Mouse (Mus musculus) cortical plate, adult 2 months (tissue): Measurements from ENCODE around the gene Ubiad1. TPM values are rescaled to one million over a fixed set of nuclear protein-coding genes. Genes with fewer than 3 reads are reported as not detected.
A peak's percentile ranks its signal among the peaks of the same experiment; 100 is the strongest.

ENCODE experiments used
- H3K27ac ChIP-seq: fragments of 200-500 bp; 2 replicates; pipeline ENCODE4 v1.5.1; 2012; ENCODE audit warnings: low read length, control low read depth, inconsistent platforms; ENCODE audit not compliant: insufficient read depth
- H3K4me1 ChIP-seq: fragments of 200-500 bp; 2 replicates; pipeline ENCODE4 v1.6.1; 2011; ENCODE audit warnings: low read length; ENCODE audit not compliant: control insufficient read depth, insufficient read depth
- H3K4me3 ChIP-seq: fragments of 200-500 bp; 2 replicates; pipeline ENCODE4 v1.5.1; 2011; ENCODE audit warnings: mild to moderate bottlenecking, low read length, control low read depth; ENCODE audit not compliant: insufficient read depth
- CTCF ChIP-seq: fragments of 200-500 bp; IDR thresholded peaks from 2 replicates; pipeline ENCODE4 v1.5.1; 2011; ENCODE audit warnings: mild to moderate bottlenecking, control low read depth, low read length; ENCODE audit not compliant: insufficient read depth; ENCODE audit errors: extremely low read depth
- POLR2A ChIP-seq: fragments of 200-500 bp; IDR thresholded peaks from 2 replicates; pipeline ENCODE4 v1.6.1; 2011; ENCODE audit warnings: mild to moderate bottlenecking, low read length, control low read depth; ENCODE audit not compliant: insufficient read depth; ENCODE audit errors: extremely low read depth
- polyA plus RNA-seq: library from polyadenylated mRNA; depleted of rRNA; stranded (reverse); fragments of >200 nt; gene quantifications from 2 replicates; pipeline ENCODE4 v1.2.3, GENCODE M21; 2012

The Ubiad1 gene
- polyA plus RNA-seq, 1 experiment = 9.4 TPM

- TF ChIP-seq POLR2A (no peak), CTCF (no peak)
- Histone ChIP-seq H3K27ac (no peak overlapping the region), H3K4me1 (no peaks in the 10 kb centered on the region), H3K4me3 (no peak overlapping the region)
Observed at GRCm38 (mm10) chr4:148455477-148456025, 11.0 kb upstream of the Ubiad1 start.

- Histone ChIP-seq H3K27ac (no peak overlapping the region), H3K4me3 (no peak overlapping the region), H3K4me1 (peaks cover 2% of the 10 kb centered on the region; the same call in 1 of the 2 replicates)
- no peak for TF ChIP-seq CTCF
- no peak for TF ChIP-seq POLR2A
Observed at GRCm38 (mm10) chr4:148453707-148454106, 9.1 kb upstream of the Ubiad1 start.

DNA sequence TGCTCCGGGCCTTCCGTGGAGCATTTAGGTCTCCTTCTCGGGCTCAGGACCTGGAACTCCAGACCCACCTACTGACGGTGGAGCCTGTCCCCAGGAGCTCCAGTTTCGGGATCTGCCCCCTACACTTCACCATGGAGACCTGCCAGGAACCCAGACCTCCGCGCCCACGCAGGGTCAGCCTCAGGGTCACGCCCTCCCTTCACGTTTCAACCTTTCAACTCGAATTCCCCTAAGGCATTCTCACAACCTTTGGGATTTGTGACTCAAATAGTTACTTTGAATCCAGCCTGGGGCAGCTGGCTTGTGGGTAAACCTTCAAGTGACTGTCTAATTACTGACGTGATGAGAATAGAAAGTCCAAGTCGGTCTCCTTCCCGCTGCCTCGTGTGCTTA lies 4.3 kb upstream of the Ubiad1 start:
- Histone ChIP-seq H3K27ac (no peak overlapping the region), H3K4me1 (peaks cover 7% of the 10 kb centered on the region; the same call in 1 of the 2 replicates), H3K4me3 (peak overlapping the region; percentile 77)
- TF ChIP-seq POLR2A (no peak), CTCF (no peak)

- no peak for TF ChIP-seq CTCF
- TF ChIP-seq POLR2A = peak; percentile 75; the same call in 1 of the 2 replicates
- peak within 1 kb of the TSS; percentile 77 for H3K4me3 ChIP-seq
- H3K4me1 ChIP-seq = peaks cover 9% of the 10 kb centered on the region
- H3K27ac ChIP-seq = no peak within 1 kb of the TSS
Observed at GRCm38 (mm10) chr4:148448179-148448852, 3.7 kb upstream of the Ubiad1 start, which contains the start of gene Mtor. TSS of gene Mtor (plus strand) at chr4:148448611.

DNA sequence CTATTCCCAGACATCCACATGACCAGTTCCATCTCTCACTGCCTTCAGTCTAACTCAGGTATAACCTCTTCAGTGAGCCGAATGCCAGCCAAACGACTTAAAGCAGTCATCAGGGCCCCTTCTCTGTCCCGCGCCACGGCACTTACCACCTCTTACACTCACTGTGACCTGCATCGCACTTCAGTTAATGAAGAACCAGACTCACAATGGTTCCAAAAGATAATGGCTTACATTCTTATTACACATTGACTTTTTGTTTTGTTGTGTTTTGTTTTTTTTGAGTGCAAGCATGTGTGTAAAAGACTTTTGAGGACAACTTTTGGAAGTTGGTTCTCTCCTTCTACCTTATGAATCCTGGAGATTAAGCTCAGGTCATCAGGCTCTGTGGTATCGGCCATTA lies 2.0 kb downstream of the Ubiad1 start:
- peaks cover 6% of the 10 kb centered on the region for H3K4me1 ChIP-seq
- no peak overlapping the region for H3K27ac ChIP-seq

DNA sequence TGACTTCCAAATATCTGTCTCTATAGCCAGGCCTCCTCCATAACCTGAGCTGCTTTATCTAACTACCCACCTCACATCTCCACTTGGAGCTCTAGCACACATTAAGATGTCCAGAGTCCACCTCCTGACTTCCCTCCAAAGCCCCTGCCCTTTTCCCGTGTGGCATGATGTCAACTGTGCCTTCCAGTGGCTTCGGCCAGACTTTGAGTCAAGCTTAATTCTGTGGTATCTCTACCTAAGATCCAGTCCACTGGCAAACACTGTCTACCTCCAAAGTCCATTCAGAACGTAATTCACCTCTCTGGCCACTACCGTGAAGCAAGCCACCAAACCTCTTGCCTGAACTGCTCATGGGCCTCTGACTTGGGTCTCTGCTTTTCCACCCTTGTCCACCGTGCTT lies 2.6 kb downstream of the Ubiad1 start:
- H3K4me1 ChIP-seq = peaks cover 6% of the 10 kb centered on the region
- H3K27ac ChIP-seq = no peak overlapping the region
- no peak overlapping the region for H3K4me3 ChIP-seq
- TF ChIP-seq CTCF (no peak), POLR2A (no peak)

More for the DNA sequence above, 2.0 kb downstream of the Ubiad1 start:
- H3K4me3 ChIP-seq = no peak overlapping the region
- no peak for TF ChIP-seq POLR2A
- TF ChIP-seq CTCF = no peak

DNA sequence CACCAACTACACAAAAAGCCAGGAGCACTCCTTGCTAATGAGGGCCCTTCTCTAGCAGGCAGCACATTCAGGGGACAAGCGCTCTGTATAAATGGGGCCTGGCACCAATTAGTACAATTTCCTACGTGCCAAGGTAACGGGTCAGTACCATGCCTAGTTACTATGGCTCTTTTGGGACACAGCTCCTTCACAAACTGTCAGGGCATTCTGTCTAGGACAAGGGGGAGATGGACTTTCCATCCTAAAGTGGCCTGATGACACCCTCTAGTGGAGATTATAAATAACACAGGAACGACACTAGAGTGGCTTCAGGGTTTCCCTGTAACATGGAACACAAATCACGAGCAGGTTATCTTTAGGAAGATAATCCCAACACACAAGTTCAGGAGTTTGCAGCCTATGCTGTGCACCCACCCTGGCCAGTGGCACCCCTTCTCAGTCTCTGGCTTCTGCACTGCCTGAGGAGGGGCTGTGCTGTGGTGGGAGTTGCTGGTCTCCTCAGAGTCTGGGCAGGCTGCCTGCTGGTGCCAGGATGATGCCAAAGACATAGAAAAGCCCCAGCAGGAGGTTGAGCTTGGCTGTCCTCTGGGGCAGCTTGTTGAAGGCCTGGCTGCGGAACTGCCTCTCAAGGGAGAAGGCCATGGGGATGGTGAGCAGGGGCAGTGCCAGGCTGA lies 8.8 kb downstream of the Ubiad1 start:
- TF ChIP-seq POLR2A (no peak), CTCF (peak; percentile 63)
- Histone ChIP-seq H3K4me1 (no peaks in the 10 kb centered on the region), H3K4me3 (no peak overlapping the region), H3K27ac (no peak overlapping the region; the same call in 1 of the 2 replicates)

DNA sequence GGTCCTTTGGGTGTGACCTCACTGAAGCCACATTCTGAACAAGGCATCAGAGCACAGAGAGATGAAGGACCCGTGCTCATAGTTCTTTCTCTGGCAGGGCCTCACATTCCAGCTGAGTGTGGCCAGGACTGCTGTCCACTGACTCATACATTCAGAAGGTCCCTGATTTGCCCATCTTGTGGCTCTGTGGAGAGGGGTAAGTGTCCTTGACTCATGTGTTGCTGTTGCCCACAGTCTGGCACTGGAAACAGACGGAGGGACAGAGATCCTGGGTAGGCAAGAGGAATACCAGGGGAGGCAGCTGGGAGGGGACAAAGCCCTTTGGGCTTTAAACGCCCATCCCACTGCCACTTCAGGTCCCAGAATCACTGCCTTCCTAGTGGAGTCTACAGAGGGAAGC lies 9.5 kb downstream of the Ubiad1 start:
- Histone ChIP-seq H3K4me3 (no peak overlapping the region), H3K27ac (no peak overlapping the region), H3K4me1 (no peaks in the 10 kb centered on the region)
- no peak for TF ChIP-seq CTCF
- TF ChIP-seq POLR2A = no peak

DNA sequence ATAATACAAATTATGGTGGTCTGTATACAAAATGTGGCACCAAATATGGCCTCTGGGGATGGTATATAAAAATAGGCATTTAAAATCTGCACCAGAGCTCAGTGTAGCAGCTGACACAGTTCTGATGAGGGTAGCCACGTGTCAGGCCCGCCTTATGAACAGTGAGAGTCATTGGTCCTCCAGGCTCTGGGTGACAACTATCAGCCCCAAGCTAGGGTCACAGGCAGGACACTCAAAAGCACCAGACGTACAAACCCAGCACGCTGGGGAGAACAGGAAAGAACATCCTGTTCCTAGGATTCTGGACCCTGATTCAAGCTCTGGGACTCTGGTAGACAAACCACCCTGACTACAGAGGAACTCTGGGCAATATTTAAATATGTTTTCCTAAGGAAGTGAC lies 10.0 kb downstream of the Ubiad1 start:
- Histone ChIP-seq H3K4me3 (no peak overlapping the region), H3K4me1 (no peaks in the 10 kb centered on the region), H3K27ac (no peak overlapping the region)
- TF ChIP-seq CTCF = no peak

DNA sequence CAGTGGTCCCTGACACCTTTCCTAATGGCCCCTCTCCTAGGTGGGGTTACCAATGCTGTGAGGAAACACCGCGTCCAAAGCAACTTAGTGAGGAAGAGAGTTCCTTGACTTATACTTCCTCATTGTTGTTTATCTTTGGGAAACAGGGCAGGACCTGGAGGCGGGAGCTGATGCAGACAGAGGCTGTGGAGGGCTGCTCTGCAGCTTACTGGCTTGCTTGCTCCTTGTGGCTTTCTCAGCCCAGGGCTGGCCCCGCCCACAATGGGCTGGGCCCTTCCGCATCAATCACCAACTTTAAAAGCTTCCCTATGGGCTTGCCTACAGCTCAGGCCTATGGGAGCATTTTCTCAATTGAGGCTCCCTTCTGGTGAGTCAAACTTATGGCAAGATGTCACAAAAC lies 10.8 kb downstream of the Ubiad1 start:
- TF ChIP-seq POLR2A (no peak), CTCF (no peak)
- Histone ChIP-seq H3K4me3 (no peak overlapping the region), H3K27ac (no peak overlapping the region), H3K4me1 (no peaks in the 10 kb centered on the region)
